Mouse (Mus musculus) left cerebral cortex, postnatal 4 days (tissue): ENCODE data around the gene Stag1. TPM values are rescaled to one million over a fixed set of nuclear protein-coding genes. Genes with fewer than 3 reads are reported as not detected.

Experiments used
- DNase-seq: peaks from one replicate; pipeline ENCODE4 v3.0.0-alpha.2; 2022
- intact Hi-C: fragments of 180-260 bp; cut with DNase I; formaldehyde crosslinking; loops from one replicate; pipeline ENCODE4 v1.15.1; 2025
- total RNA-seq, 2 experiments: library from RNA; stranded (reverse); gene quantifications; 2 replicates each; pipeline ENCODE4 v1.2.3; 2021

Stag1 gene
- total RNA-seq, 2 experiments from 2014 or later: 45.8 to 55.4 TPM

DNA sequence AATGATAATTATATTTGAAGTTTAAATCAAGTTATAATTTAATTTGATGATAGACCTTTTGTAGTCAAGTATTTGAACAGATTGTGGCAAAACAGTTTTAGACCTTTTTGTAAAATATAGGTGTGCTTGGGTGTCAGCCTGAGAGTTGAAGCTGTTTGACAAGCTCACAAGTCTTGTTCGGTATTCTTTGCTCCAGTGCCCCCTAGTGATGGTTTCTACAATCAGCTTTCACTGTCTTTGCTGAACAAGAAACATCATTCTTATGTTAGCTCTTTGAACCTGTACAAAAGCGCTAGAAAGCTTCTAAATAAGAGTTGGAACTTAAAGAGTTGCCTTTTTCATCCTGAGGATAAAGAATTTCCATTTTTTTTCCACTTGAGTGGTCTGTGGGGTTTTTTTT, 319.5 kb downstream of the Stag1 start:
- peak; percentile 25 for DNase-seq
- intact Hi-C loops: loop anchor here (5.0 to 10.0 kb wide), 2 partner anchors 275 to 462 kb away; no protein-coding TSS in a partner anchor

DNA sequence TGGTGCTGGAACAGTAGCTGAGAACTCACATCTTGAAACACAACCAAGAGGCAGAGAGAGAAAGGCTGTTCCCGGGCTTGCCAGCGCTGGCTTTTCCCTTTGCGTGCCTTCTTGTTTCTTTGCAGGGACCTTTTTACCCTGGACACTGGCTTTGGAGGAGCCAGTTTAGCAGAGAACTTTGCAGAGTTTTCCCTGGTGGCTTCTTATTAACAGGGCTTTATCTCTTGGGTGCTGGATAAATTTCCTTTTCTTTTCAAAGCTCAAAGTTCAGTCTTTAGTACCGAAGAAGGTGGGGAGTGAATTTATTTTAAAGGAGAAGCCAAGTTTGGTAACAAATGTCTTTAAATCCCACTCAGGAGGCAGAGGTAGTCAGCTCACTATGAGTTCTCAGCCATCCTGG, 329.0 kb downstream of the Stag1 start:
- DNase-seq: no peak
- intact Hi-C loops: no loop called here

DNA sequence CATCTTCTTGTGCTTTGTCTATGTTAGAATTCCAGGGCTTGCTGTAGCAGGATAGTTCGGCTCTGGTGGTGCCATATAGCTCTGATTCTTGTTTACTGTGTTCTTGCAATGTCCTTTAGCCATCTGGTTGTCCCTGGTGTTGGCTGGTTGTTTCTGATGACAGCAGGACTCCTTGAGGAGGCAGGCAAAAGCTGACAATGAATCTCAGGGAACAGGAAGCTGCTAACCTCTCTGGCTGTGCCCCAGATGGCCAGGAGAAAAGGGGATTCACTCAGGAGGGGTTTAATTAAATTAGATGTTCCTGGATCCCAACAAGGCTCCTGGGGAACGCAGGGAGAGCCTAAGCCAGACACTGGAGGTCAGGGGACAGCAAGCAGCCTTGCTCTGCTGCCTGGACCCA, 344.4 kb downstream of the Stag1 start:
- intact Hi-C loops: no loop called here
- DNase-seq: peak; percentile 71

DNA sequence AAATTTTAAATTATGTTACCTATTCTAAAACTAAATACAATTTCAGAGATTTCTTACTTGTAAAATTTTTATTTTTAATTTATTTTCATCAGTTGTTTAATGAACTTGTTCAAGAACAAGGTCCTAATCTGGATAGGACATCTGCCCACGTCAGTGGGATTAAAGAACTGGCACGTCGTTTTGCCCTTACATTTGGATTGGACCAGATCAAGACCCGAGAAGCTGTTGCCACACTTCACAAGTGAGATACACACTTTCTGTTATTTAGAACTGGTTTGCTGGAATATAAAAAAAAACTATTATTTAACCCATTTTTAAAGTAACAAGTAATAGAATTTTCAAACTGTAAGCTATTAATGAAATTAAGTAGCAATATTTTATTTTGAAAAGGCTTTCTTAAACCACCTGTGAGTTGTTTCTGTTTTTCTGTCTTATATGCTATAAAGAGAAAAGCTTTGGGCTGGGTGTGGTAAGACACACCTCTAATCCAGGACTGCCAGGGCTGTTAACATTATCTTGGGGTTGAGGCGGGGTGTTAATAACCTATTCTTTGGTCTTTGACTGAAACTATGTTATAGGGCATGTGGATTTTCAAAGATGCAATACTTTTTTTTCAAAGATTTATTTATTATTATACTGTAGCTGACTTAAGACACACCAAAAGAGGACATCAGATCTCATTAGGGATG, 347.2 kb downstream of the Stag1 start:
- no peak for DNase-seq
- intact Hi-C loops: no loop called here

GRCm38 (mm10) chr9:100951481-100951880, 353.9 kb downstream of the Stag1 start:
- DNase-seq: peak; percentile 19
- intact Hi-C loops: no loop called here

DNA sequence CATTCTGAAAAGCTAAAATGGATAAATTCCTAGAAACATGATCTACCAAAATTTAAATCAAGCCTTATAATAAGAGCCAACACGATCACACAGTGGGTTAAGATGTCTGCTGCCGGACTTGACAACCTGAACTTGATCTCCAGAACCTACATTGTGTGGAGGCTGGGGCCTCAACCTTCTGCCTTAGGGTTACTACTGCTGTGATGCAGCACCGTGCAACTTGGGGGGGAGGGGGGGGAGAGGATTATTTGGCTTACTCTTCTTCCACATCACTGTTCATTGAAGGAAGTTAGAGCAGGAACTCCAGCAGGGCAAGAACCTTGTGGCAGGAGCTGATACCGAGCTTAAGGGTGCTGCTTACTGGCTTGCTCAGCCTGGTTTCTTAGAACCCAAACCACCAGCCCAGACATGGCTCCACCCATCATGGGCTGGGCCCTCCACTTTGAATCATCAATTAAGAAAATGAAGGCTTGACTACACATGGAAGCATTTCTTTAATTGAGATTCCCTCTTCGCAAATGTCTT, 365.4 kb downstream of the Stag1 start:
- intact Hi-C loops: no loop called here
- no peak for DNase-seq

DNA sequence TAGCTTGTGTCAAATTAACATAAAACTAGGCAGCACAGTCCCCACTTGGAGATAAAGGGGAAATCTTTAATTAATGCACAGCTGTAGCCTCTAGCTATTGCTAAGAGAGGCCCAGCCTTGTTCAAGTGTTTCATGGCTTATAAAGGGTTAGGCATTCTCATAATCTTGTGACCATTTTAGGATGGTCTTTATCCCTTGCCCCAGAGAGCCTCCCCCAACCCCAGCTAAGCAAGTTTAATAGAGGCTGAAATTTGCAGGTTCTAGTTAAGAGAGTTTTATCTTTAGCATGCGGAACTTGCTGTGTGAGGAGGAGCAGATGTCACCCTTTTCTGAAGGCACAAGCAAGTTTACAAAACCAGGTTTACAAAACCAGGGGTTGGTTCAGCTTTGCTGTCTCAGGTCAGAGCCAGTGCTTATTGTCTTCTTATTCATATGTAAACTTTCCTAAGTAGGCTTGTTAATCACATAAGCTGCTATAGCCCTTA, 365.9 kb downstream of the Stag1 start:
- DNase-seq: no peak
- intact Hi-C loops: no loop called here

DNA sequence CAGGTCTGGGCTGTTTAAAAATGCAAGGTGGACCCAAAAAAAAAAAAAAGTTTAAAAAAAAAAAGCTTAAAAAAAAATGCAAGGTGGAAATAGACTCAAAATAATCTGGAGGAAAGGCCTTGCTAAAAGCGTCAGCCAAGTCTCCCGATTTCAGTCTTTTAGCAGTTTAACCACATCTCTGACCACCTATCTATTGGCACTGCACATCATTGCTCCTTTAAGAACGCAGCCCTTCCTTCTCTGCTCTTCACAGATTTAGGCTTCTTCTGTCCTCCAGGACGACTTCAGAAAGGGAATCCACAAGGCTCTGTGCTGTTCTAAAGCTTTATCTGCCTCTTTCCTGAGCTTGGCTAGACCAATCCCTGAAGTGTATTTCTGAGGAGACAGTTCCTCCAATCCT, 366.5 kb downstream of the Stag1 start:
- no peak for DNase-seq
- intact Hi-C loops: no loop called here

GRCm38 (mm10) chr9:100969461-100969860, 371.9 kb downstream of the Stag1 start:
- intact Hi-C loops: no loop called here
- no peak for DNase-seq

DNA sequence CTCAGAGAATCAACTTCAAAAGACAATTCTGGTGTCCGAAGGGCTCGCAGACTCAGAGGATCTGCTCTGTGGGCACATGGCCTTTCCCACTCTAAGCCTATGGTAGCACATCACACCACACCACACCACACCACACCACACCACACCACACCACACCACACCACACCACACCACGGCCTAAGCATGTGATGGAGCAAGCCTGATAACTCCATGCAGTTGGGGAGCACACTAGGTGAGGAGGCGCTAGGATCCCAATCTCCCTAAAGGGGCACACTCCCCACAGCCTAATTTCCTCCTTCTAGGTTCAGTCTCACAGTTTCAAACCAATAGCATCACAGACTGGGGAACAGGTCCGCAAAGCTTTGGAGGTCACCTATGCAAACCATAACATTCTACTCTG, 381.1 kb downstream of the Stag1 start:
- no peak for DNase-seq
- intact Hi-C loops: no loop called here

GRCm38 (mm10) chr9:100979260-100979659, 381.7 kb downstream of the Stag1 start:
- intact Hi-C loops: no loop called here
- peak; percentile 13 for DNase-seq

- intact Hi-C loops: no loop called here
- no peak for DNase-seq
Measured at GRCm38 (mm10) chr9:100982786-100983185, 385.2 kb downstream of the Stag1 start.

- no peak for DNase-seq
- intact Hi-C loops: no loop called here
Measured at GRCm38 (mm10) chr9:100984381-100985310, 387.0 kb downstream of the Stag1 start.

- intact Hi-C loops: no loop called here
Measured at GRCm38 (mm10) chr9:100987006-100987405, 389.4 kb downstream of the Stag1 start.

GRCm38 (mm10) chr9:100987850-100988249, 390.3 kb downstream of the Stag1 start:
- DNase-seq: no peak
- intact Hi-C loops: no loop called here

More at GRCm38 (mm10) chr9:100987006-100987405, 389.4 kb downstream of the Stag1 start:
- no peak for DNase-seq

GRCm38 (mm10) chr9:100990609-100991008, 393.0 kb downstream of the Stag1 start:
- no peak for DNase-seq

DNA sequence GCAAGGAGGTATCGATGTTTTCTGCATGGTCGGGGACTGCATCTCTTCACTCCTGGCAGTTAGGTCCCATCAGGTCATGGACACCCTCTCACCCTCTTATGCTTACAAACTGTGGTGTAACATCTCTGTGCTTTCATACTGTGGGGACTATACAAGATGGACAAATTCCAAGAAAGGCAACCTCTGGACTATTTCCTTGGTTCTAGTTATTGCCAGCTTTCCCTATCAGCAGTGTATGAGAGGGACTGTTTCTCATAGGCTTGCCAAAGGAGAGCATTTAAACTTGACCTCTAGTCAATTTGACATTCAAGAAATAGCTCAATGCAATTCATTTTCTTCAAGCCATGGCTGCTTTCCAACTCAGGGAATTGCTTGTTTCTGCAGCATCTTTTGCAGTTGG, 393.7 kb downstream of the Stag1 start:
- DNase-seq: no peak
- intact Hi-C loops: no loop called here

More at GRCm38 (mm10) chr9:100990609-100991008, 393.0 kb downstream of the Stag1 start:
- intact Hi-C loops: no loop called here

GRCm38 (mm10) chr9:100992191-100992590, 394.6 kb downstream of the Stag1 start:
- DNase-seq: no peak
- intact Hi-C loops: no loop called here

- intact Hi-C loops: no loop called here
- no peak for DNase-seq
Measured at GRCm38 (mm10) chr9:100993937-100994336, 396.3 kb downstream of the Stag1 start.

GRCm38 (mm10) chr9:100997138-100997537, 399.5 kb downstream of the Stag1 start:
- intact Hi-C loops: no loop called here
- no peak for DNase-seq

GRCm38 (mm10) chr9:101002053-101002452, 404.5 kb downstream of the Stag1 start:
- intact Hi-C loops: no loop called here
- peak; percentile 13 for DNase-seq
